Mouse (Mus musculus) heart, postnatal 0 days (tissue): ENCODE results near the gene Lef1.

Experiments
- CTCF ChIP-seq: IDR thresholded peaks from 2 replicates; pipeline ENCODE4 v1.5.1; 2016; ENCODE audit warnings: antibody characterized with exemption, control low read depth, low read depth
- EP300 ChIP-seq: IDR thresholded peaks from 2 replicates; pipeline ENCODE4 v1.6.1; 2016; ENCODE audit warnings: antibody characterized with exemption, low read depth

DNA sequence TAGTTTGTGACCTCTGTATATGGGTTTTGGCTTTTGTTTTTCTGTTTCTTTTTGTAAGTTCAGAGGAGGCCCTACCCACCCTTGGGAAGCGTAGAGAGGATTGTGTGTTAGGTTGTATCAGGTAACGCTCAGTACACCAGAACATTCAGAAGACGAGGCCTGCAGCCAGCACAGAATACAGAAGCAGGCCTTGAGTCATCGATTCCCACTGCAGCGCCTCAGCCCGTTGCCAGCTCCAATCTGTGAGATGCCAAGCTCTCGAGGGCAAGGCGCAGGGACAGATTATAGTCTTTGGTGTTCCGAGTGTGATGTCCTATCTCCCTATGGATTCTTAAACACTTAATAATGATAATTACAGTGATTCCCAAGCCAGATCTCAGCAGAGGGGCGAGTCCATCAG is 85.8 kb downstream of the Lef1 start:
- TF ChIP-seq CTCF (no peak), EP300 (no peak)
